Mouse (Mus musculus): ENCODE data around the gene Tas1r1.

Gene Tas1r1

GRCm38 (mm10) chr4:152038225-152038984 lies at the start of gene Tas1r1:
TSS of gene Tas1r1 (minus strand) at chr4:152038568.
- DNase-seq: no peak

DNA sequence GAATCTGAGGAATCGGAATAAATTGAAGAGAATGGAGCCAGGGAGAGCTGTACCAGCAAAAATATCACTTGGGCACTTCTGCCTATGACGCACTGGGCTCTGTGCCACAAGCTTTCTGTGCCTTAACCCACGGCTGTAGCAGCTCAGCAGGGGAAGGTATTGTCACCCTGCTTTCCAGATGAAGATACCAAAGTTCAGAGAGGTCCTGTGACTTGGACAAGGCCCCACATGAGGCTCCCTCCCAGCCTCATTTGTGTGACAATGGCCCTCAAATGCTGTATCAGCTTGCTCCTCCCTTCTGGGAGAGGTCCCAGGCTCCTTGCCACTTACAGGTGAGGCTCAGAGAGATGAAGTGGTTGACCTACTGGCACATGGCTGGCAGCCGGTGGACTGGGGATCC lies 49.8 kb upstream of the Tas1r1 start:
- peak in 1 of 2 experiments; percentile 49 for DNase-seq

GRCm38 (mm10) chr4:152087211-152088081 lies 49.1 kb upstream of the Tas1r1 start:
- no peak for DNase-seq

DNA sequence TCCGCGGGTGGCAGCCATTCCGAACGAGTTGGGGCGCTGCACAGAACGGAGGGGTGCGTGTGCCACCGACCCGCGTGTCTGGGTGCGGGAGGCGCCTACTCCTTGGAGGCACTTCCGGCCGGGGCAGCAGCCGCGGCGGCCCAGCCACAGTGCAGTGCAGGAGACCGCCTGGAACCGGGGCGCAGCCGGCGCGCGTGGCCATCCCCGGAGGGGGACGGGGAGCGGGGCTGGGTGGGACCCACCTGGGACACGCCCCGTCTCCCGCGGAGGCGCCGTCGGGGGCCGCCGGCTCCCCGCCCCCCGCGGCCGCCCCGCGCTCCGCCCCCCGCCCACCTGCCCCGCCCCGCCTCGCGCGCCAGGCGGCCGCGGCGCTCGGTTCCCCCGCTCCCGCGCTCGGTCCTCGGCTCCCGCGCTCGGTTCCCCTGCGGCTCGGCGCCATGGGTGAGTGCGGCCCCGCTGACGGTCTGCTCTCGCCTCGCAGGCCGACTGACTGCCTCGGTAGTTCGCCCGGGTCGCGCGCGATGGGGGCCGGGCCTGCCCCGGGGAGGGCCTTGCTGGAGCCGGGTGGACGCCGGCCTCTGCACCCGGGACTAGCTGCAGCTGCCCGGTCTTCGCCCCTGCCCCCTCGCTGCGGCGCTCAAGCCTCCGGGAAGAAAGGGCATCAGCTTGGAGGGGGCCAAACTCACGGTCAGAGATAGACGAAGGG lies 48.3 kb upstream of the Tas1r1 start:
- peak; percentile 61 to 62 for DNase-seq

DNA sequence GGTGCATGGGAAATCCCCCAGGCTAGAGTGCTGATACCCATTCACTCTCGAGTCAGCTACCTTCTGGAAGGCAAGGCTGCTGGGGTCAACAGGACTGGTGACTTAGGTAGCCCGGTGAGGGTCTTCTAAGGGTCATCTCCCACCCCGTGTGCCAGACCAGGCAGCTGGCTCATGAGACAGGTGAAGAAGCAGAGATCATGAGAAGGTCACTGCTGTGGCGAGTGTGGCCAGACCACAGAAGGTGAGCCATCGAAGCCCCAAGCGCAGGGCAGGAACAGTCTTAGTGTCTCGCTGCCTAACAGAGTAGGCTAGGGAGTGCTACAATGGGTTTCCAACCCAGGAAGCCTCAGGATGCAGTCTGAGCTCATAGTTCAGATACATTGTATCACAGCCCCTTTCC lies 46.2 kb upstream of the Tas1r1 start:
- DNase-seq: no peak

GRCm38 (mm10) chr4:152083611-152084220 lies 45.3 kb upstream of the Tas1r1 start:
- DNase-seq: no peak

GRCm38 (mm10) chr4:152079931-152080330 lies 41.6 kb upstream of the Tas1r1 start:
- no peak for DNase-seq

DNA sequence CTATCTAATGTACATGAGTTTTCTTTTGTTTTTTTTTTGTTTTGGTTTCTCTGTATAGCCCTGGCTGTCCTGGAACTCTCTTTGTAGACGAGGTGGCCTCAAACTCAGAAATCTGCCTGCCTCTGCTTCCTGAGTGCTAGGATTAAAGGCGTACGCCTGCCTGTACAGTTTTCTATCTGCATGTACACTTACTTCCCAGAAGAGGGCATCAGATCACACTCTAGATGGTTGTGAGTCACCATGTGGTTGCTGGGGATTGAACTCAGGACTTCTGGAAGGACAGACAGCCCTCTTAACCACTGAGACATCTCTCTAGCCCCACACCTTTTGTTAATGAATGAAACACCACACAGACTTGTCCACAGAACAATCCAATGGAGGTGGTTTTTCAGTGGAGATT lies 40.9 kb upstream of the Tas1r1 start:
- no peak for DNase-seq

- no peak for DNase-seq
Observed at GRCm38 (mm10) chr4:152078105-152078530, 39.8 kb upstream of the Tas1r1 start.

DNA sequence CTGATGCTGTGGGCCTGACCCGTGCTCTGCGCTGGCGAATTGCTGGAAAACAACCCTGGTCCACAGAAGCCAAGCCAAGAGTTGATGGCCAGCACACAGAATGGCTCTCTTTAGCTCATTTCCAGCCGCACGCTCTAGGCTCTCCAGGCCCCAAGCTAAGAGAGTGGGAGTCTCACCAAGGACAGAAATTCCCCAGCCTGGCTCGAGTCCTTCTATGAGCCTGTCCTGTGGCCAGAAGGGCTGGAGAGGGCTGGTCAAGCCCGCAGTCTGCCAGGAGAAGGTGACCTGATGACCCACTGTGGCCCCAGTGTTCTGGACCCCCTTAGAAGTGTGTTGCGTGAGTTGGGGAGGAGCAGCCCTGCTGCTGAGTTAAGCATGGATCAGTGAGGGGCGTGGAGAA lies 38.8 kb upstream of the Tas1r1 start:
- no peak for DNase-seq

DNA sequence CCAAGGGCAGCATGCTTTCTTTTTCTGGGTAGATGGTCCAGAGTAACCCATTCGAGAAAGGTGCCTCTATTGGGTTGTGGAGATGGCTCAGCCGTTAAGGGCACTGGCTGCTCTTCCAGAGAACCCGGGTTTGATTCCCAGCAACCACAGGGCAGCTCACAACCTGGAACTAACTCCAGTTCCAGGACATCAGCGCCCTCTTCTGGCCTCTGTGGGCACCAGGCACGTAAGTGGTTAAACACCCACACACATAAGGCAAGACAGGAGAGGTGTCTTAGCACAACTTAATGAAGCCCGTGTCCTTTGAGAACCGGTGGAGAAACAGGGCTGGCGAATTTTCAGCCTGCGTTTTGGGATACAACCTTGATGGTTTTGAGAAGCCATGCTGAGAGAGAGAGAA lies 36.2 kb upstream of the Tas1r1 start:
- DNase-seq: no peak

GRCm38 (mm10) chr4:152073715-152074114 lies 35.3 kb upstream of the Tas1r1 start:
- DNase-seq: no peak

GRCm38 (mm10) chr4:152072655-152073054 lies 34.3 kb upstream of the Tas1r1 start:
- DNase-seq: no peak

DNA sequence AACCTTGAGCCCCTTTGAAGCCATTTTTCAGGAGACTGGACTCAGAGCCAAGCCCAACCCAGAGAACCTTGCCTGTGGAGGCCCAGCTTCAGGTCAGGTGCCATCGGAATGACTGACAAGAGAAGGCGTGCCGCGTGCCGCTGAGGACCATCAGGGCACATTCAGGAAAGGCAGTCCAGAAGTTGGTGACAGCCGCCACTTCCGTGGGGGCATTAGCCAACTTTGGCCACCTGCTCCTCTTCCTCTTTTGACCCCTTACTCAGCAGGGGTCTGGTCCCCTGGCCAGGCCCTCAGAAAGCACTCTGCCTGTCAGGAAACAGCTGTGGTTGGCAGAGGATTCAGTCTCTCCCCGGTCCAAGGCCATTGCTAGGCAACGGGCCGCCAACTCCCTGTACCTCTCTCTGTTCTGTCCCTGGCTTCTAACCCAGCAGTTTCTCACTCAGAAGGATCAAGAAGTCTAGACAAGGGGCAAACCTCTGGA lies 33.8 kb upstream of the Tas1r1 start, which contains the start of gene Plekhg5:
Plekhg5 (plus strand) TSS at position 378 of the 481 bp plus-strand sequence.
- no peak for DNase-seq

- no peak for DNase-seq
Observed at GRCm38 (mm10) chr4:152070494-152071396, 32.4 kb upstream of the Tas1r1 start.

GRCm38 (mm10) chr4:152069245-152069644 lies 30.9 kb upstream of the Tas1r1 start:
- no peak for DNase-seq

GRCm38 (mm10) chr4:152068166-152068724 lies 29.9 kb upstream of the Tas1r1 start:
- no peak for DNase-seq

- DNase-seq: no peak
Observed at GRCm38 (mm10) chr4:152067280-152067679, 28.9 kb upstream of the Tas1r1 start.

GRCm38 (mm10) chr4:152062390-152063110 lies 24.2 kb upstream of the Tas1r1 start:
- peak; percentile 75 to 85 for DNase-seq

GRCm38 (mm10) chr4:152044609-152045008 lies 6.2 kb upstream of the Tas1r1 start:
- DNase-seq: peak; percentile 51 to 55

Measured in kidney, adult 8-10 months (tissue).